Mouse (Mus musculus) frontal cortex, postnatal 25 days (tissue): ENCODE measurements around the gene Tyw3.

Experiments
- DNase-seq, 2 experiments: peaks; one replicate each; pipeline ENCODE4 v3.0.0; 2022; ENCODE audit warnings: low spot score in 2 of 2

The Tyw3 gene

DNA sequence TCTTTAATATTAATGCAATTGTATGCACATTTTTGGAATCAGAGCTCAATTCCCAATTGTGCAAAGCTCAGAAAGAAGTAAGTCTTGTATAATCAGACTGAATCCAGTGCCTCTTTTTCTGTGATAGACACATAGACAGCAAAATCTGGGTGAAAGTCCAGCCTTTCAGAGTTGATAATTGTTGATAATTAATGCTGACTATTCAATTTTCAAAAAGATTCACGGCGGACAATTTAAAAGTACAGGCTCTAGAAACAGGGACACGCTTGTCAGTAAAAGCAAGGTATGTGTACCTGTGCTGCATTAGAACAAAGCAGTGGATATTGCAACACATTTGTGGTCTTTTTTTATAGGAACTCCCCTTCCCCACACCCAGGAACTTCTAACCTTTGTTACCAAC is 34.7 kb downstream of the Tyw3 start:
- no peak for DNase-seq

GRCm38 (mm10) chr3:154551035-154551411 is 45.9 kb downstream of the Tyw3 start:
- no peak for DNase-seq

DNA sequence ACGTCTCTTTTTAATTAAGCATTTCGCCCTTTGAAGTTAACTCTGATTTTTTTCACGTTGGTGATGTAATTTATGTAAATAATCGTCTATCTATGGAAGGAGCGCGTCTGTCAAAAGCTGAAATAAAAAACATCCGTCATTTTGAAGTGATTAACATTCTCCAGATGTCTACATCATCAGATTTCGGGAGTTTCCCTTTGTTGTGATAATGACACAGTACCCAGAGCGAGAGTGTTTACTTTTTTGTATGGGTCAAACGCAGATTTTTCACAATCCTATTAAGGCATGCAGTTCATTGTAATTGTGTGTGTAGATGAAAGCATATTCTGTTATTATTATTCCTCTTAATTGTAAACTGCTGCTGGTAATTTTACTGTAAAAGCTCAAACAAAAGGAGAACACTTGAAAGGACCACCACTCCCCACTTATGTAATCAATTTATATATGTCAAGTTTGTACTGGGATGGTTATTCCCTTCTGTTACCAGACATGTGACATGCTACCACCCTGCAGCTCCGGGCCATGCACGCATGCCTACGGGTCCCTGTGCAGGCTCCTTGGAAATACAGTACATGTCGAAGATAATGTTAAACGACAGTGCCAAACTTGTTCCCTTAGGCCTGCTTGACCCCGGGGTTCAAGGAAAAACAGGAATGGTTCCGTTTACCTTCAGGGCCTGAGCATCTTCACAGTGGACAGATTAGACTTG is 46.4 kb downstream of the Tyw3 start:
- DNase-seq, result no peak

- no peak for DNase-seq
Observed at GRCm38 (mm10) chr3:154548868-154549301, 48.0 kb downstream of the Tyw3 start.

- DNase-seq, result no peak
Observed at GRCm38 (mm10) chr3:154547549-154548426, 49.1 kb downstream of the Tyw3 start.

DNA sequence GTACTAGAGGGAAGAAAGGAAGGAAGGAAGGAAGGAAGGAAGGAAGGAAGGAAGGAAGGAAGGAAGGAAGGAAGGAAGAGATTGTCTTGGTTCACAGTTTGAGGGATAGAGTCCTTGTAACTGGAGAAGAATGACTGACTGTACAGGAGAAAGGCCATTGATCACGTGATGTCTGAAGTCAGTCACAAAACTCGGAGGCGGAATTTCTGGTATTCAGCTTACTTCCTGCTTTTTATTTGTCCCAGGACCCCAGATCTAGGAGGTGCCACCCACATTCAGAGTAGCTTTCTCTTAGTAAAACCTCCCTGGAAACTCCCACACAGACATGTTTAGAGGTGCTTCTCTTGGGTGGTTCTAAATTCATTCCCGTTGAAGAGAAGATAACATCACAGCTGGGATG is 50.7 kb downstream of the Tyw3 start:
- no peak for DNase-seq

DNA sequence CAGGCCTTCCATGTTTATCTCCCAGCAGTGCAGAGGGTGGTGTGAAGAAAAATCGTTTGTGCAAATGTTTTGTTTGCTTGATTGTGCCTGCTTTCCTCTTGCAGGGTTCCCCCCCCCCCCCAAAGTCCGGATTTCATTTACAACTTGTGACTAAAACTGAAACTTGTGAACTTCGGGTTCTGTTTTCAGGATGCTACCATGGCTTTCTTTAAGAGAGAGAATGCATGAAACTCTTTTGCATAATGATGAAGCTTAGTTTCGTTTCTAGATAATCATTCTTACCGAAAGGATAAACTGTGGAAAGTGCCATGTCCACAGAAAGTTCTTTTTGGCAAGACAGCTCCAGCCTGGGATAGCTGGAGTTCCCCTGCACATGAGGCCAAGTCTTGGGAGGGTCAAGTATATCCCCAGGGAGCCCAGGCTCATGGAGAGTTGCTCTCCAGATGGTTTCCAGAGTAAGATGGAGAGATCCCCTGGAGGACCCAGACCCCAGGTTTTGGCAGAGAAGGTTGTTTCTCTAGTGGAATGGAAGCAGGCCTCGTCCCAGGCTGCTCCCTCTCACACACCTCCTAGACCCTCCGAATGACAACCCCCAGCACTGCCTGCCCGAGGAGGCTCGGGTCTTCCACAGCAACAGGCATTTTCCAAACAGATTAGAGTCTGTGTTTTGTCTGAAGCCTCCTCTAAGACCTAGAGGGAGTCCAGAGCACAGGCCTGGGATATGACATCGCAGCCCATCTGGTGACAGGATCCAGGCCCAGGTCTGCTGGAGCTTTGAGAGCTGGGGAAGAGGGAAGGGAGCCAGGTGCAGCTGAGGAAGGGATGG is 56.6 kb downstream of the Tyw3 start:
- no peak for DNase-seq

- DNase-seq, result no peak
Observed at GRCm38 (mm10) chr3:154536134-154536533, 60.8 kb downstream of the Tyw3 start.

GRCm38 (mm10) chr3:154533246-154533645 is 63.7 kb downstream of the Tyw3 start:
- no peak for DNase-seq

- DNase-seq, result no peak
Observed at GRCm38 (mm10) chr3:154528973-154529372, 67.9 kb downstream of the Tyw3 start.

GRCm38 (mm10) chr3:154526610-154527009 is 70.3 kb downstream of the Tyw3 start:
- DNase-seq, result no peak
